Mouse (Mus musculus): Measurements from ENCODE around the gene Nsun5.

- no peak for TF ChIP-seq CTCF (IDR thresholded peaks at IDR 0.05; ENCODE audit: borderline replicate concordance, extremely low read depth, insufficient read depth, insufficient read length)
- no peak for TF ChIP-seq POLR2A (IDR thresholded peaks at IDR 0.05; ENCODE audit: borderline replicate concordance, extremely low read depth, insufficient read depth, insufficient read length, poor library complexity, severe bottlenecking)
These were observed 19.9 kb upstream of the Nsun5 start, which contains the start of gene Fkbp6 for GRCm38 (mm10) chr5:135349862-135350261.

All from brain, embryonic 14.5 days (tissue).